Mouse (Mus musculus): ENCODE results near the gene Adgrl4.

DNA sequence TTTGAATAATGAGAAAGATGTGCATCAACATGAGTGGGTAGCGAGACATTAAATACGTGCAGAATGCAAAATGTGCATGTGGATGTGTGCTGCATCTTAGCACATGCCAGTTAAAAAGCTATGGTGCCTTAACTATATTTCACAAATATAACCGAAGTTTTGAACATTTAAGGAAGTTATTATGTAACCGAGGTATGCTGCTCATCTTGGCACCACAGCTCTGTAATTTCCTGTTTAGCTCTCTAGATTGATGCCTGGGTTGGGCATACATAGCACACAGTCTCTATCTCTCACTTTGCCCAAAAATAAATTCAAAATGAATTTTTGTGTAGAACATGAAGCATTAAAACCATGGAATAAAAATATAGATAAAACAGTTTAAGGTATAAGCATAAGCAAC lies 6.6 kb downstream of the Adgrl4 start:
- no peak for TF ChIP-seq USF1 (IDR thresholded peaks at IDR 0.05; ENCODE audit: low read depth)
- TF ChIP-seq TCF12 (IDR thresholded peaks at IDR 0.05; ENCODE audit: insufficient read depth, poor library complexity, severe bottlenecking): no peak
- TF ChIP-seq TCF3 (IDR thresholded peaks at IDR 0.05; ENCODE audit: insufficient read length, low read depth): no peak
- TF ChIP-seq E2F4 (IDR thresholded peaks at IDR 0.05; ENCODE audit: insufficient read depth): no peak
- no peak for TF ChIP-seq POLR2A (IDR thresholded peaks at IDR 0.05; ENCODE audit: insufficient read length, low read depth)
- no peak for TF ChIP-seq MYOG (IDR thresholded peaks at IDR 0.05; ENCODE audit: control insufficient read depth in 1 of 3, insufficient read depth in 1 of 3, insufficient read length in 2 of 3, low read depth in 2 of 3)
- TF ChIP-seq MYOD1 (IDR thresholded peaks at IDR 0.05; ENCODE audit: control insufficient read depth in 1 of 3, insufficient read length in 2 of 3, low read depth in 2 of 3): no peak
- TF ChIP-seq SRF (IDR thresholded peaks at IDR 0.05; ENCODE audit: control insufficient read depth, insufficient read length, low read depth): no peak
